Mouse (Mus musculus): ENCODE data around the gene Foxf2. TPM values are rescaled to one million over a fixed set of nuclear protein-coding genes. Genes with fewer than 3 reads are reported as not detected.
A peak's percentile ranks its signal among the peaks of the same experiment; 100 is the strongest.

The Foxf2 gene
- total RNA-seq (2017): 0.13 TPM in 1 of 2 replicates, not detected in the other

DNA sequence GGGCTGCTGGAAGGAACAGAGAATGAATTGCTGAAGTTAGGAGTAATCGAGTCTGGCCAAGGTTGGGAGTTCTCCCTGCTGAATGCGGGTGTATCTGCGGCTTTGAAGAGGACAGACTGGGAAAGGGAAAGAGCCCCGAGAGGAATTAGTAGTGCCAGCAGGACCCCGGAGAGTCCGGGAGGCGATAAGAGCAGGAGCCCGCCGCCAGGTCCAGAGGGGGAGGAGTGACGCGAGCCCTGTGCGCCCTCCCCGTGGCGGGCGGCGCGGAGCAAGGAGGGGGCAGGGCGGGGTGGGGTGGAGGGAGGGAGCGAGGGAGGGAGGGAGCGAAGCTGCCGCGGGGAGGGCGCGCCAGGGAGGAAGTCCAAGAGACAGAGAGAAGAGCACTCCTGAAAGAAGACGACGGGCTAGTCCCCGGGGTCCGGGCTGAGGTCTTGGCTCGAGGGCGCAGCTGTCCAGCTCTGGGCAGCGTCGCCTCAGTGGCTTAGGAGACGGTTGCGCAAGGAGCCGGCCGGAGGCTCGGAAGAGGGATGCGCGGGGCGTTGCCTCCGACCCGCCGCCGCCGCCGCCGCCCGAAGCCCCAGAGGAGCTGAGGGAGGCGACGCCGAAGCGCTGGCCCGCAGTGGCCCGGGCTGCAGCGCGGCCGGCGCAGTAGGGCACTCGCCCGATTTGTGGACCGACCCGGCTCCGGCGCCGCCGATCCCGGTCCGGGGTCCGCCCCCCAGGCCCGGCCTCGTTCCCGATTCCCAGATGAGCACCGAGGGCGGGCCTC is at the start of gene Foxf2:
Foxf2 (plus strand) TSS at position 484 of the 769 bp plus-strand sequence.
- ATAC-seq (replicated peaks in 1 of 2; ENCODE audit: insufficient read depth in 1 of 2, low FRiP score in 2 of 2, low TSS enrichment in 1 of 2, low read depth in 1 of 2, poor library complexity in 2 of 2, severe bottlenecking in 2 of 2): no peak

DNA sequence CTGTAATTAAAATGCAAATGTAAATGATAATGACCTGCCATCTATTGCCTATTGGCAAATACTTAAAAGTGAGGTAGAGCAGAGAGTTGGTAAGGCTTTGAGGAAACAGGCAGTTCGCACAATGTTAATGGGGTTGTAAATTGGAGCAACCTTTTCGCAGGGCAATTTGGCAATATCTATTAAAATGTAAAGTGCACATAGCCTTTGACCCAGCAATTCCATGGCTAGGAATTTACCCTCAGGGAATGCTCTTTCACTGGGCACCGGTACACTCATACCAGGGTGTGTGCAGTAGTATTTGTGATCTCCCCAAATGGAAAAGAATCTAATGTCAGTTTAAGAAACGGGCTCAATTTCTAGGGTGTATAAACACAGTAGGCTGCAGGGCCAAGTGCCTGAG is 48.9 kb upstream of the Foxf2 start:
- ATAC-seq (replicated peaks in 1 of 2; ENCODE audit: insufficient read depth in 1 of 2, low FRiP score in 2 of 2, low TSS enrichment in 1 of 2, low read depth in 1 of 2, poor library complexity in 2 of 2, severe bottlenecking in 2 of 2): no peak

DNA sequence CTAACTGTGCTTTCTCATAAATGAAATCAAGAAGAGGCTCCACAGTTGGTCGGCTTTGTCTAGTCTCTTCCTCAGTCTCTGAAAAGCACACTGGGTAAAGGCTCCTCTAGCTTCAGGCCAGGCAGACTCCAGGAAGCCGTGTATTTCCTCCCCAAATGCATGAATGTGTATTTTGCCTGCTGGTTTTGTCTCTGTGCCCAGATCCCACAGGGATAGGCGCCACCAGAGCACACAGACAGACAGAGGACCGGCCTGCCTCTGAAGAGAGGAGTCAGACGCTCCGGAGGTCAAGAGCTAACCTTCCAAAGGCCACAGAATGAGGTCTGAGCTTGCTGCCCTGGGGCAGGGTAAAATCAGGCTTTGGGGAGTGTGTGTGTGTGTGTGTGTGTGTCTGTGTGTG is 48.0 kb upstream of the Foxf2 start:
- no peak for ATAC-seq (replicated peaks in 1 of 2; ENCODE audit: insufficient read depth in 1 of 2, low FRiP score in 2 of 2, low TSS enrichment in 1 of 2, low read depth in 1 of 2, poor library complexity in 2 of 2, severe bottlenecking in 2 of 2)

DNA sequence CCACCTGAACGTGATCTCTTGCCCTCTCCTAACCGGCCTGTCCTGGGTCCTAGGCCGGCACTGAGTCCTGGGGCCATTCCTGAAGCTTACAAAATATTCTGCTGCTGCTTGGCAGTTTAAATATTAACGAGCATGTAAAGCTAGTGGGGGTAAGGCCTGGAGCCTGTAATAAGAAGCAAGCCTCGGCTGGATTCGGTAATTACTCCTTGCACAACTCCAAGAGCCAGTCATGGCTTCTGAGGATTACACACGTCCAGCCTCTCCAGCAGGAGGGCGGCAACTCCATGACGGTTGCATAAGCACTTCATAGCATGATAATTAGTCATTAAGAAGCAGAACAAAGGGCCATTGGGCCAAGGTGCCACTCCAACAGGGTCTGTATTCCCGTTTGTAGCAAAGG is 47.2 kb upstream of the Foxf2 start:
- ATAC-seq (replicated peaks in 1 of 2; ENCODE audit: insufficient read depth in 1 of 2, low FRiP score in 2 of 2, low TSS enrichment in 1 of 2, low read depth in 1 of 2, poor library complexity in 2 of 2, severe bottlenecking in 2 of 2): no peak

DNA sequence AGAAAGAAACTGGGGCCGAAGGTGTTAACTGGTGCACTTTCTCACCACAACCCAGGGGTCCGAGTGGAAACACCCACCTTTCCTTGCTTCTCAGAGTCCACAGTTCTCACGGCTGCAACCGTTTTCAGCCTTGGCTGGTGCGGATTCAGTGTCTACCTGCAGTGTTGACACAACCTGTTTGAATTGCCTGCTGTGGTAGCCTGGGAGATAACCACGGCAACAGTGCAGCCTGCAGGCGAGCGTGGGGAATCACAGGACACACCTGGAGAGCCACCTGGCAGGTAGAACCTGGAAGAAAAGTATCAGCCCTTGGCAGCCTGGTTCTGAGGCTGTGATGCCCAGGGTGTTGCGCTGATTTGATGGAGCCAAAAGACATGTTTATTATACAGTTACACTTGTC is 45.8 kb upstream of the Foxf2 start:
- ATAC-seq (replicated peaks in 1 of 2; ENCODE audit: insufficient read depth in 1 of 2, low FRiP score in 2 of 2, low TSS enrichment in 1 of 2, low read depth in 1 of 2, poor library complexity in 2 of 2, severe bottlenecking in 2 of 2): no peak

DNA sequence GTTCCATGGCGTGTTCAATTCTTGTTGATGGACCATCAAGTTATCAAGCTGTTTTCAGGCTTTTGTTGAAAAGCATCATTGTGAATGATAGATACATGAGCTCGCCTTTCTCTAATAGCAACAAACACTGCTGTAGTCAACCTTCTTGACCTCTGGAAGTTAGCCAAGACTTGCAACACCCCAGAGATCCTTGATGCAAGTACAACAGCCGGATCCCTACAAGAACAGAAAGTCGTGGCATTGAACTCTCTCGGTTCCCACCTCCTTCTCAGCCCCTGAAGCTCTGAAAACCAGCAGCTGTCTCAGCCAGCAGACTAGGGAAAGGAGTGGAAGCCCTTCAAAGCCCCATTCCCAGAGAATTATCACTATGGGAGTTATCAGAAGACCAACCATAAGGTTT is 38.3 kb upstream of the Foxf2 start:
- no peak for ATAC-seq (replicated peaks in 1 of 2; ENCODE audit: insufficient read depth in 1 of 2, low FRiP score in 2 of 2, low TSS enrichment in 1 of 2, low read depth in 1 of 2, poor library complexity in 2 of 2, severe bottlenecking in 2 of 2)

DNA sequence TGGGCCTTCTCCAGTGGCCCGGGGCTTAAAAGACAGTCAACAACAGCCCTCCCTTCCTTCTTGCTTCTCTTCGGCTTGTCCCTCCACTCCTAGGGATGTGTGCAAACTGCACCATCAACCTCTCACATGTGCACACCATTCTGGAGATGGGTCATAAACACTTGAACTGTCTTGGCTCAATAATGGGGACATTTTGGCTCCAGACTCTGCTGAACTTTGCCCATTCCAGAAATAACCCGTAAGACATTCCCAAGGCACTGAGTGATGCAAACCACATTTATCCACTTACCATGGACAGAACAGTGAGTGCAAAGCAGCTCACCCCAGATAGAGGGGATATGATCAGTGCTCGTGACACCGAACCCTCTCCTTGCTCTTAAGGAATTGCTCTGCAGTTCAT is 26.0 kb upstream of the Foxf2 start:
- ATAC-seq (replicated peaks in 1 of 2; ENCODE audit: insufficient read depth in 1 of 2, low FRiP score in 2 of 2, low TSS enrichment in 1 of 2, low read depth in 1 of 2, poor library complexity in 2 of 2, severe bottlenecking in 2 of 2): no peak

DNA sequence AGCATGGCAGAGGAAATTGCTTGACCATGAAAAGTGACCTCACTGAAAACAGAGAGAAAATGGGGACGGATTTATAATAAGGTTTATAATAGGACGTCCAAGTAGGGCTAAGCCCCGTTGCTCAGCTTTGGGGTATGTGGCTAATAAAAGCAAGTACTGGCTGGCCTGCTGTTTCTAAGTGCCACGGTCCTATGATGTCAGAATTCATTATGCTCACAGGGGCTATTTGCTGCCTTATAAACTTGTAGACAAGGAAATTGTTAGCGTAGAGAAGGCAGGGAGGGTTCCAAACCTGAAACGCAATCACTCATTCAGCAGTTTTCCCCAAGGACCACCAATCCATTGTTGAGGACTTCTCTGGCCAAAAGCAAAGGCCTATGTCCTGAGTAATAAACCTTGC is 21.7 kb upstream of the Foxf2 start:
- ATAC-seq (replicated peaks in 1 of 2; ENCODE audit: insufficient read depth in 1 of 2, low FRiP score in 2 of 2, low TSS enrichment in 1 of 2, low read depth in 1 of 2, poor library complexity in 2 of 2, severe bottlenecking in 2 of 2): no peak

DNA sequence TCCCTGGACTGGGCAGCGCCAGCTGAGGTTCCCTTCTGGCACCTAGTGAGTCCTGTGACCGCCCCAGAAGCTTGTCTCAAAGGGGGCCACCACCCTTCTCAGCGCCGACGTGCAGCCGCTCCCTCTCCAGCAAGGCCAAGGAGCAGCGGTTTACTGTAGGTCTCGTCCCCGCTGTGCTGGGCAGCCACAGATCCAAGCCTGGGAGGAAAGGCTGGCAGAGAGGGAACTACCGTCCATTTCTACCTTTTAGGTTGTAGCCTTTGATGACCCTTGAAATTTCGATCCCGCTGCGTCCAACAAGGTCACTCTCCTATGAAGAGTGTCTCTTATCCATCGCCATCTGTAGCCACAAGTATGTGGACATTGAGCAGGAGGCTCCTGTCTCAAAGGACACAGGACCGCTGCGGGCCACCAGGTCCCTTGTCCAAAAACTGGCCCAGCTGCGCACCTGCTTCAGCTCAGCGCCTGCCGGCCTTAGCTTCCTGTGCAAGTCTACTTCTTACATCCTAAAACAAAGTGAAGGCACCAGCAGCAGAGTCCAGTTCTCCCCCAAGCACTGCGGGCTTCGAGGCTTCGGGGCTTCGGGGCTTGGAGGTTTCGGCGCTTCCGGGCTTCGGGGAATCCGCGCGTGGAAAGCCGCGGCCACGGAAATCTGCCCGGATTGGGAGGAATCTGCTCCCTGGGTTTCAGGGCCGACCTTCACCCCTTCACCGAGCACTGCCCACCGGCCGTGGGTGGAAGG is 10.7 kb upstream of the Foxf2 start:
- ATAC-seq (replicated peaks in 1 of 2; ENCODE audit: insufficient read depth in 1 of 2, low FRiP score in 2 of 2, low TSS enrichment in 1 of 2, low read depth in 1 of 2, poor library complexity in 2 of 2, severe bottlenecking in 2 of 2): peak in 1 of 2 experiments; percentile 32; a peak in 3 of 4 replicates

DNA sequence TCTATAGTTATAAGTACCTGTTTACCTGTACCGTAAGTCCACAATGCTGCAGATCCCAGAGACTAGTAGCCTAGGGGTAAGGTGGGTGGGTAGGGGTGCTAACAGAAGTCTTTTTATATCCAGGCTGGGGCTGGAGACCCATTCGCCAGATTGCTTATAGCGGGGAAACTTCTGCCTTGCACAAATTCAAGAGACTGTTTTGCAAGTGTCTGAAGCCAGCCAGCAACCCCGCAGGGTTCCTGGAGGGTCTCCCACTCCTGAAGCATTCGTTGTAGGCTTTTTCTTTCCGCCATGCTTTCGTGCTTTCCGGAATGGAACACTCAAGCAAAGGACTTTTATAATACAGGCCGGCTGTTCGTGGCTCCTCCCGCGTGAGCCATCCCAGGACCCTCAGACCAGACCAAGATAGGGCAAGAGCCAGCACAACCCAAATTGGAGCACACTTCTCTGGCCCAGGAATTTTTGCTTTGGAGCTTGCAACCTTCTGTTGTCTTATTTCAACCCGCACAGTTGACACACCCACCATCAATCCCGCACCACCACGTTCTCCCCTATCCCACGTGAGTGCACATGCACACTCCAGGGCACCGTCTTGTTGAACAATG is 10.0 kb upstream of the Foxf2 start:
- ATAC-seq (replicated peaks in 1 of 2; ENCODE audit: insufficient read depth in 1 of 2, low FRiP score in 2 of 2, low TSS enrichment in 1 of 2, low read depth in 1 of 2, poor library complexity in 2 of 2, severe bottlenecking in 2 of 2): no peak

DNA sequence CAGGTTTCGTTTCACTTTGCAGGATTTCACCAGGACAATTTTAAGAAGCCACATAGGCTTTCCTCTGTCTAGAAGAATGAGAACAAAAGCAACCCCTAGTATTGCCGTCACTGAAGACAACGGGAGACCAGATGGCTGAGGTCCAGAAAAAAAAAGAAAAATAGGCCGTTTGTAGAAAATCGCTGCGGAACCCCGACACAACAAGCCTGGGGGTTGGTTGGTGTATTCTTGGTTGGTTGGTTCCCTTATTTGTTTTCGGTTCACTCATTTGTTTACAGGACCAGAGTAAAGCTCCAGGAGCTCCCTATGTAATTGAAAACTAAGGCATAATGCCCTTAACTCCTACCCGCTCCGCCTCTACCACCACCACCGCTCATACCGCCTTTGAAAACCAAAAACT is 7.6 kb upstream of the Foxf2 start:
- no peak for ATAC-seq (replicated peaks in 1 of 2; ENCODE audit: insufficient read depth in 1 of 2, low FRiP score in 2 of 2, low TSS enrichment in 1 of 2, low read depth in 1 of 2, poor library complexity in 2 of 2, severe bottlenecking in 2 of 2)

DNA sequence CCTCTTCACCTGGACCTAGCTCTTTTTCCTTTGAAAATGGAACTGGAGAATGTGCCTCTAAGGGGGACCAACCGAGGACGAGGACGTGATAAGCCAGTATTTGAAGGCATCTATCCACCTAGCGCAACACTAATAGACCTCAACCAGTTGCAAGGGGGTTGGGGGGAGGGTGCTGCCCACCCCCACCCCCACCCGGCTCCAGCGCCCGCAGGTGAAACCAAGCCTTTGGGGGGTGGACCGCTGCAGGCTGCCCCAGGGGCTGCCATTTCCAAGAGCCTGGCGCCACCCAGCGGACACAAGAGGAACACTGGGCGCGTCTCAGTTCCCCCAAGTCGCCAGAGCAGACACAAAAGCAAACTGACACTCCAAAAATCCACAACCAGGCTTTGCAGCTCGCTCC is 7.2 kb upstream of the Foxf2 start:
- ATAC-seq (replicated peaks in 1 of 2; ENCODE audit: insufficient read depth in 1 of 2, low FRiP score in 2 of 2, low TSS enrichment in 1 of 2, low read depth in 1 of 2, poor library complexity in 2 of 2, severe bottlenecking in 2 of 2): peak in 1 of 2 experiments; percentile 52; a peak in 1 of 4 replicates

DNA sequence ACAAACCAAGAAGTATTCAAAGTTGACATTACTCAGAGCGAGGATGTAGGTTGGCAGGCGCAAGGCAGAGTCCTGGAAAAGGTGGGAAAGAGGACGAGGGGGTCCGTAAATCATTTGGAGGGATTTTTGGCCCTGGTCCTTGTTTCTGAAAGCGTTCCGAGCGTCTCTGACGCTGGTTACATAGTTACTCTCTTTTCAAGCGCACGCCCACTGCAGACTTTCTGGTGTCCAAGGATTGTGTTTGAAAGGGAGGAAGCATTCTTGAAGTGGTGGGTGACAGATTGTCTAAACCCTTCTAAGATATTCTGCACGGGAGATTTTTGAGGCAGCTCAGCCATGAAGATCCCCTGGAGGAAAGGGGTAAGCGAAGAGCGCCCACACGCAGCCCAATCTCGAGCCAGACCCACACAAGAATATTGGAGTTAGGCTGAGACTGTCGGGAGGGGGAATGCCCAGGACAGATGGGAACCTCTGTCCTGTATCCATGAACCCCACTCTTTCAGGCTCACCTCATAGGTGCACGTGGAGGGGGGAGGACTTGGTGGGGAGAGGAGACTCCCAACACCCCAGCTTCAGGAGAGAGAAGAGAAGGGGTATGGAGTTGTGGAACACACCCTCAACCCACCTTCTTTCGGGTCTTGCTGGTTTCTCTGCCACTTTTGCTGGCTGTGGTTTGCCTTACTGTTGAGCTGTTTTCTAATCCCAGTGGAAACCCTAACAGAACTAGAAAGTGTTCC is 6.5 kb upstream of the Foxf2 start:
- ATAC-seq (replicated peaks in 1 of 2; ENCODE audit: insufficient read depth in 1 of 2, low FRiP score in 2 of 2, low TSS enrichment in 1 of 2, low read depth in 1 of 2, poor library complexity in 2 of 2, severe bottlenecking in 2 of 2): no peak

DNA sequence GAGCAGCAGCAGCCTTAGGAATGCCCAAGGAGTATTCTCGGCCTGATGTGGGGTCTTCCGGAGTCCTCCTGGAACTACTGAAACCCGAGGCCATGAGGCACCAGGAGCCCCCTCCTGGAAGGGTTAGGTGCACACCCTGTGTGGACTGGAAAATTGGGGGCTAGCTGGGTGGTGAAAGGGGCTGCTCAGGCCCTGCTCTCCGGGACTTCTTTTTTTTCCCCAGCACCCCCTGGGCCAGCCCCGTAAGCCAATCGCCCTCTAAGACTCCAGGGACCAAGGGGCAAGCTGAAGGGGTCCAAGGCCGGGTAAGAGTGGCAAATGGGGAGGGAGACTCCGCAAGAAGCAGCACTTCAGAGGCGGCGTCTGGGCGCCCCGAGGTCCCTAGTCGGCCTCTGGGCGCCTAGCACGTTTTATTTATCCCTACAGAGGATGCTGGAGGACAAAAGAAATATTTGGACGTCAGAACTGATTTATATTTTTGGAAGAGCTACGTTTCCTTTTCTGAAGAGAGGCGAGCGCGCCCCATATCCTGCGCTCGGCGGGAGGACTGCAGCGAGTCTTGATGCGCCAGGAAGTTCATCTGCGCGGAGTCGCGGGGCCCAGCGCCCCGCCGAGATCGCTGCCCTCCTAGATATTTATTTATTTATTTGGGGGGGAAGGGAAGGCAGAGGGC is 5.7 kb upstream of the Foxf2 start:
- no peak for ATAC-seq (replicated peaks in 1 of 2; ENCODE audit: insufficient read depth in 1 of 2, low FRiP score in 2 of 2, low TSS enrichment in 1 of 2, low read depth in 1 of 2, poor library complexity in 2 of 2, severe bottlenecking in 2 of 2)

DNA sequence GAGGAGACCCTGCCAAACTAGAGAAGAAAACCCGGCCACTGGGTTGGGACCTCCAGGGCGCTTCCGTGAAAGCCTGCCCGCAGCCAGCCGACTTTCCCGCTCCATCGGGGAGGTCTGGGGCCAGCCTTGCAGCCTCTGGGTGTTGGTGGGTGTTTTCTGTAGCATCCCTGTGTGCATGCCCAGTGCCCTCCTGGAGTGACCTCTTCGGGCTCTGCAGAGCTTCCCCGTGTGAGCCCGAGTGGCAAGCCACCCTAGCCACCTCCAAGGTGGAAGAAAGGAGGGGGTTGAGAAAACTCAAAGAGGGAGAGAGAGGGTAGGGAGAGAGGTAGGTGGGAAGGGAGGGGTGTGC is 5.1 kb upstream of the Foxf2 start:
- ATAC-seq (replicated peaks in 1 of 2; ENCODE audit: insufficient read depth in 1 of 2, low FRiP score in 2 of 2, low TSS enrichment in 1 of 2, low read depth in 1 of 2, poor library complexity in 2 of 2, severe bottlenecking in 2 of 2): no peak

DNA sequence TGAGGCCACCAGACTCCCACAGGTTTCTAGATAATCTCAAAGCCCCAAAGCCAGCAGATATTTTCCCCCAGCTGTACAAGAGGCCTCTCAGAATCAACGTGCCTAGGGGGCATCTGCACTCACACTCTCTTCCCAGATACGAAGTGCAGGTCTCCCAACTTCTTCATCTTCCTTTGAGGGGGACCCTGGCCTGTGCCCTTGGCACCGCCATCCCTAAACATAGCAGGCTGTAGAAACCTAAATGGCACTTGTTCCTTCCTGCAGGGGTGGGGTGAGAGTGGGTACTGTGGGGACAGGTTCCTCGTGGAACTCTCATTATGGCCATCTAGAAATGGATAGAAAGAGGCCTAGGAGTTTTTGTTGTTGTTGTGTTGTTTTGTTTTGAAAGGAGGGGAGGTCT is 4.7 kb upstream of the Foxf2 start:
- no peak for ATAC-seq (replicated peaks in 1 of 2; ENCODE audit: insufficient read depth in 1 of 2, low FRiP score in 2 of 2, low TSS enrichment in 1 of 2, low read depth in 1 of 2, poor library complexity in 2 of 2, severe bottlenecking in 2 of 2)

DNA sequence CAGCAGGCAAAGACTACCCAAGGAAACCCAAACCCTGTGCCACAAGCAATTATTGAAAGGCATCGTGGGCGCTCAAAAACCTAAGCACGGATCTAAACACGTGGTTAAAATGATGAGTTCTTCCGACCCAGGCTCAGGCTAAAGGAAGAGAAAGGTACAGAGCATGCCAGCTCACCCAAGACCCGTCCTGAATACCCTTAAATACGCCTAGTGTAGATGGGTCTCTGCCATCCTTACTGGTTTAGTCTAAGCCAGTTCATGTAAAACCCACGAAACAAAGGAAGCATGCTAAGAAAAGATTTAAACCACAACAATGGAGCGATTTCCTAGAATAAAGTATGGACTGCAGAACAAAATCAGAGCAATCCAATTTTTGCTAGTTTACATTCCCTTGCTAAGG is 3.9 kb upstream of the Foxf2 start:
- no peak for ATAC-seq (replicated peaks in 1 of 2; ENCODE audit: insufficient read depth in 1 of 2, low FRiP score in 2 of 2, low TSS enrichment in 1 of 2, low read depth in 1 of 2, poor library complexity in 2 of 2, severe bottlenecking in 2 of 2)
